Comparison of ENCODE assay signal across 9 mouse cellular contexts in the genomic region with DNA sequence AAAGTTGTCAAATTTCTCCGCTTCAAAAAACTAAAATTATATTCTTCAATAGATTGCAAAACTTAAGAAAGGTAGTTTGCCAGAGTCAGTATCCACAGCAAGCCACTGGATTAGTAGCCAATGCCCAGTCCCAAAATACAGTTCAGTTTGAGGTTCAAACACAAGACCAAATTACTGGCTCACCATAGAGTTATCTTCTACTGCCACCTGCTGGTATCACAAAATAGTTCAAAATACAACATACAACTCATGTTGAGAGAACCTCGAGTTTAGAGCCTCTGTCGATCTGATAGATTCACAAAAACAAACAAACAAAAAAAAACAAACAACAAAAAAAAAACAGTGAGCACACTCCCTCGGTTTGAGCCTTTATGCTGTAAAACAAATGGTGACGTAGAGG. TPM values are rescaled to one million over a fixed set of nuclear protein-coding genes. Genes with fewer than 3 reads are reported as not detected.
DNase-seq lines count a peak whose midpoint lies in the region; TF ChIP-seq lines count a peak whose summit lies in the region.
"Had no signal": no experiment of that assay in that cellular context is flagged by ENCODE, and none has a peak within 500 bp of the region (broad histone marks: within the 10 kb centered on the region; RNA-seq: fewer than 3 reads in every experiment).

No protein-coding gene starts in this region.

- in situ Hi-C loops in CH12.LX (cut with MboI; ENCODE audit: low pct_ligation_motif_present, low pct_unique_long_range_greater_than_20kb, low sequenced_read_pairs), result no loop called here

- no peak overlapping the region for H3K27ac ChIP-seq in CH12.LX (ENCODE audit: insufficient read depth, low read depth)

- H3K4me2 ChIP-seq in CH12.LX (ENCODE audit: insufficient read depth, low read depth, poor library complexity, severe bottlenecking), result no peak overlapping the region

- no peak overlapping the region for H3K9ac ChIP-seq in CH12.LX (ENCODE audit: insufficient read depth, low read depth)

- dilution Hi-C loops in CH12.LX (cut with MboI; ENCODE audit: extremely low pct_ligation_motif_present, extremely low pct_unique_long_range_greater_than_20kb, low sequenced_read_pairs), result no loop called here

- DNase-seq in cerebellum, adult 8-10 months, result peak; percentile 7
- DNase-seq in cerebellum, adult 11 months, result no peak
- peak; percentile 4 for DNase-seq in layer of hippocampus, adult 11-12 months (ENCODE audit: low spot score)
- DNase-seq in layer of hippocampus, adult 8-10 months (ENCODE audit: low spot score in 2 of 2), result no peak
- DNase-seq in CH12.LX (ENCODE audit: extremely low read depth), result peak; percentile 64
- DNase-seq in embryo, embryonic 11.5 days (ENCODE audit: low read depth, low spot score), result peak; percentile 27
- no peak for DNase-seq in spleen, postnatal 14 days (ENCODE audit: low spot score in 2 of 2)
- DNase-seq in adrenal gland, postnatal 10 days, result no peak
- DNase-seq: left cerebral cortex, postnatal 4 days had no signal

- H3K27me3 ChIP-seq in CH12.LX (replicated peaks), result no peaks in the 10 kb centered on the region

- TF ChIP-seq EP300 in CH12.LX (IDR thresholded peaks at IDR 0.05; ENCODE audit: low read length), result no peak

- no peak overlapping the region for H3K4me3 ChIP-seq in CH12.LX (replicated peaks in 1 of 3; ENCODE audit: low read depth in 2 of 3, low read length in 2 of 3, poor library complexity in 1 of 3)

- TF ChIP-seq RAD21 in CH12.LX (IDR thresholded peaks at IDR 0.05; ENCODE audit: low read depth, low read length), result peak; percentile 90

- TF ChIP-seq POLR2A in CH12.LX (IDR thresholded peaks at IDR 0.05; ENCODE audit: low read depth, low read length), result no peak

- no peaks in the 10 kb centered on the region for H3K79me2 ChIP-seq in CH12.LX (replicated peaks; ENCODE audit: control insufficient read depth, extremely low read depth, insufficient read depth, poor library complexity, severe bottlenecking)

- H3K36me3 ChIP-seq in CH12.LX (replicated peaks in 1 of 2; ENCODE audit: control insufficient read depth in 1 of 2, insufficient read depth in 1 of 2, low read length in 1 of 2), result no peaks in the 10 kb centered on the region

- H3K9me3 ChIP-seq in CH12.LX (replicated peaks; ENCODE audit: low read length), result no peaks in the 10 kb centered on the region

- H3K4me1 ChIP-seq in CH12.LX (ENCODE audit: control insufficient read depth in 1 of 2, insufficient read depth in 2 of 2), result peaks cover 0 to 7% of the 10 kb centered on the region in 2 experiments; a peak in 1 of 4 replicates

- TF ChIP-seq CTCF in CH12.LX (conservative IDR thresholded peaks at IDR 0.05 in 1 of 2, IDR thresholded peaks at IDR 0.05 in 1 of 2; ENCODE audit: low read depth in 2 of 2, low read length in 2 of 2), result peak in 1 of 2 experiments; percentile 82; a peak in 2 of 4 replicates

TF ChIP-seq in CH12.LX, 34 proteins besides CTCF, POLR2A, EP300 and RAD21:
- no peak for TF ChIP-seq GABPA (IDR thresholded peaks at IDR 0.05; ENCODE audit: insufficient replicate concordance, low read depth, low read length)
- TF ChIP-seq UBTF (IDR thresholded peaks at IDR 0.05; ENCODE audit: low read depth, low read length), result no peak
- no peak for TF ChIP-seq TBP (conservative IDR thresholded peaks at IDR 0.05; ENCODE audit: low read depth, low read length)
- TF ChIP-seq JUND (conservative IDR thresholded peaks at IDR 0.05; ENCODE audit: low read depth, low read length), result 0 out of 2 replicates have a peak, but pooled peaks have one; percentile 10
- 0 out of 2 replicates have a peak, but pooled peaks have one; percentile 18 for TF ChIP-seq IRF4 (IDR thresholded peaks at IDR 0.05; ENCODE audit: low read depth, low read length)
- peak; percentile 69 for TF ChIP-seq SMC3 (IDR thresholded peaks at IDR 0.05; ENCODE audit: low read depth, low read length)
TF ChIP-seq in CH12.LX: peak in this region for 3.

RNA-seq across cellular contexts. Expression of a gene that starts 42.4 kb away (rescaled TPM):
- 10 to 100 TPM; 23.7 to 32.0 (median 29.6) TPM for total RNA-seq in layer of hippocampus, adult 8-10 months (2022)
- not detected in 2 replicates for total RNA-seq in CH12.LX (2012; rRNA removed)
- total RNA-seq in CH12.LX (2014; rRNA removed), result not detected in 2 replicates
- polyA plus RNA-seq in CH12.LX (2012; ENCODE audit: insufficient read length, low read depth), result not detected in 2 replicates
- 10 to 100 TPM; 11.3 to 11.4 TPM for total RNA-seq in adrenal gland, postnatal 10 days (2021)

Comparison
In these comparisons a context has a peak if more than half of its experiments do, and no peak if none do; other contexts are left out.
1. DNase-seq: peak in cerebellum, adult 8-10 months (single experiment), layer of hippocampus, adult 11-12 months (single experiment), CH12.LX (single experiment) and embryo, embryonic 11.5 days (single experiment); none in cerebellum, adult 11 months (single experiment), layer of hippocampus, adult 8-10 months (0 of 2), spleen, postnatal 14 days (0 of 2) and adrenal gland, postnatal 10 days (single experiment).
2. RNA of a gene that starts 42.4 kb away (total RNA-seq): 23.7 to 32.0 TPM in layer of hippocampus, adult 8-10 months and 11.3 to 11.4 TPM in adrenal gland, postnatal 10 days; not detected in CH12.LX; every median in the first group is over 10 times any median in the second.